Mouse (Mus musculus): ENCODE results near the gene Gpc5. TPM values are rescaled to one million over a fixed set of nuclear protein-coding genes. Genes with fewer than 3 reads are reported as not detected.
"Not testable (repeated sequence)": the region's sequence is repeated elsewhere in the genome, so short reads cannot be mapped to it uniquely, and the experiment has no call there.

Gpc5 gene
- 10 to 100 TPM; 37.8 to 38.6 TPM for total RNA-seq (2021)

DNA sequence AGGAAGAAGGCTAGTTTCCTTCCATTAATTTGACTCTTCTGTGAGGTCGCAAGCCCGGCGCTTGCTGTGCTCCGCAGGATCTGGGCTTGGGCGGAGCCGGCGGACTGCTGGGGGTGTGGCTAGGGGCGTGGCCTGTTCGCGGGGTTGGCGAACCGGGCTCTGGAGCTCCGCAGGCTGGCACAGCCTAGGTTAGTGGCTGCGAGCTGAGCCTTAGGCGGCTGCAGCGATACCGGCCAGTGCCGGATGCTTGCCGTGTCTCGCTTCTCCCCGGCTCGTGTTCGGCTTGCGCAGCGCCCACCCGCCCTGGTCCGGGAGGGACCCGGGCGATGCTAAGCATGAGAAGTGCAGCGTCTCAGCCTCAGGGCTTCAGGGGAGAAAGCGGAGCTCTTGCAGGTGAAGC lies at the start of gene Gpc5:
TSS of gene Gpc5 (plus strand) at position 135 of the 400 bp plus-strand sequence.
- DNase-seq: peak; percentile 90 to 91

DNA sequence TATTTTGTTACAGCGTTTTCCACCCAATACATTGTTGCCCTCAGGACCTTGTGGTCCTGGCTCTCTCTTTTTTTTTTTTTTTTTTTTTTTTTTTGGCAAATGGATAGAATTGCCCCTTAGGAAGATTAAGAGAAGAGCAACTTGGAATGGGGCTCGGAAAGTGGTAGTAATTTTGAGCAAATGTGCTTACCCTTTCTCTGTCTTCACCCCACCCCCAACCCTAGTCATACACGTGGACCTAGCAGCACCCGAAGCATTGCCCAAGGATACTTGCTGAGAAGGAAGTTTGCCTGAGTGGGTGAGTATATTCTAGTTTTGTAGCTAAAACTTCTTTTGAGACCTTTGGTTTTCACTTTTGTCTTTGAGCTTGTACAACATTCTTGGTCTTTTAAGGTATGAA lies 49.4 kb upstream of the Gpc5 start:
- no peak for DNase-seq

DNA sequence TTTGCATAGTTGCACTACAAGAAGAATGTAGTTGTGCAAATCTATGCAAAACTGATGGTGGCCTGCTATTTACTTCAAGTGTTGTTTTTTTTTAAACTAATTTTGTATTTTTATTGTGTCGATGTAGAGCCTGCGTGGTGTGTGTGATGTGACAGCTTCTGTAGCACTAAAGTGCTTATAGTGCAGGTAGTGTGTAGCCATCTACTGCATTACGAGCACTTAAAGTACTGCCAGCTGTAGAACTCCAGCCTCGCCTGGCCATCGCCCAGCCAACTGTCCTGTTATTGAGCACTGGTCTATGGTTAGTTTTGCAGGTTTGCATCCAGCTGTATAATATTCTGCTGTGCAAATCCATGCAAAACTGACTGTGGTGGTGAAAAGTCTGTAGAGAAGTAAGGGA lies 48.0 kb upstream of the Gpc5 start:
- no peak for DNase-seq

DNA sequence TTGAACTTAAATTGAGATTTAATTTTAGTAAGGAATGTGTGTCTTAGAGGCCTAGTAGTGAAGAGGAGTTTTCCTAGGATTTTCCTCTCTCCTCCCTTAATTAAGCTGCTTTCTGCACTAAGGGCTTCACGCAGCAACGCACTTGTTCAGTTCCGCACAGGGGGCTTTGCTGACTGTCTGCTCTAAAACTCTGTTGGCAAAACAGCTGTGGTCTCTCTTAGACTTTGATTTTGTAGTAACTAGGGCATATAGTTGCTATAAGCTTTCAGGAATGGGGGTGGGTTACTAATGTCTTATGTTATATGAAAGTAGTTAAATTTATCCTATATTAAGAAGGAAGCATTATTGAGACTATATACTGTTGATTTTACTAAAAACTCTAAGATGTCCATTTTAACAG lies 46.3 kb upstream of the Gpc5 start:
- no peak for DNase-seq

DNA sequence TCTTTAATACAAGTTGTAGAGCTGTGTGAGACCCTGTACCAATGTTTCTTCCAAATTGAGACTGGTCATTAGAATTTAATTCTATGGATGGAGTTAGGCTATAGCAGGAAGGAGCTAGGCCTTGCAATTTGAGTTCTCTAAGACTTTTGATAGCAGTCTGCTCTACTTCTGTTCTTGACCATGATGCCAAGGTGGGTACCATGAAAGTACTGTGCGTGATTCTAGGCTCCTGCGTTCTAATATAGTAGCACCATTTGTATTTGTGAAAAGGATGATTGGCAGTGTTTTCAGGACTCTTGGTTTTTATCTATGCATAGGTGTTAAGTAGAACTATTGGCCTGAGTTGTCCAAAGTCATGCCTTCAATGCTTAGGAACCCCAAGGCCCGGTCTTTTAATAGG lies 44.7 kb upstream of the Gpc5 start:
- no peak for DNase-seq

DNA sequence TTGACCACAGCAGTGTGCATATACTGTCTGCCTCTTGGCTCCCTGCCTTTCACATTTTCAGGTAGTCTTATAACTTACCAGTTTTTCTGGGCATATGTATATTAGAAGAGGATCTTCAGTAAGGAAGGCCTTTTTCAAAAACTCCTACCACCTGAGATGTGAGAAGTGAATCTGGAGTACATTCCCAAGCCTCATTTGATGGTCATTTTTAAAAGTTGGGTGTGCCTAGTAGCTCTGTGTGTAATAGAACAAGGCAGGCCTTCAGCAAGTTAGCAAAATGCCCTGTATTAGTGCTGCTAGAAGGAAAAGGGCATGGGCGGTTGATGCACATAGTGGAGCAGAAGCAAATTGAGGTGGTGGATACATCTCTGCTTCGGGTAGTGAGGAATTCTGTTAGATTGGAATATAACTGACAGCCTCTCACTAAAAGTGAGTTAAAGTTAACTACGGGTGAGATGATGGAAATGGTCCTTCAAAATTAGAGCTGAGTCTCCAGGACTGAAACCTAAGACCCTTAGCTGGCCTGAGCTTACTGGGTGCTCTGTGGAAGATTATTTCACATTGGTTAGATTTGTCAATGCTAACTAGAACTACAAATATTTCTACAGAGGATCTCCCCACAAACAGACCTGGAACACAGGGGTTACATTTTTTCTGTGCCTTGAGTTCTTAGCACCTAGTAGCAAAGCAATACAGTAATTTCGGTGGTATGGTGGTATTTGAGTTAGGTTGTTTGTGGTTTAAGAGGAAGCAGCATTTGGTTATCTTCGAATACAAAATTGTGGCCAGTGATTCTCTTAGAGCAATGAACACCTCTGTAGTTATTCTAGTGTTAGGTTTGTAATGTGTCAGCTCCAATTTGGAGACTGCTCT lies 43.8 kb upstream of the Gpc5 start:
- DNase-seq: no peak

DNA sequence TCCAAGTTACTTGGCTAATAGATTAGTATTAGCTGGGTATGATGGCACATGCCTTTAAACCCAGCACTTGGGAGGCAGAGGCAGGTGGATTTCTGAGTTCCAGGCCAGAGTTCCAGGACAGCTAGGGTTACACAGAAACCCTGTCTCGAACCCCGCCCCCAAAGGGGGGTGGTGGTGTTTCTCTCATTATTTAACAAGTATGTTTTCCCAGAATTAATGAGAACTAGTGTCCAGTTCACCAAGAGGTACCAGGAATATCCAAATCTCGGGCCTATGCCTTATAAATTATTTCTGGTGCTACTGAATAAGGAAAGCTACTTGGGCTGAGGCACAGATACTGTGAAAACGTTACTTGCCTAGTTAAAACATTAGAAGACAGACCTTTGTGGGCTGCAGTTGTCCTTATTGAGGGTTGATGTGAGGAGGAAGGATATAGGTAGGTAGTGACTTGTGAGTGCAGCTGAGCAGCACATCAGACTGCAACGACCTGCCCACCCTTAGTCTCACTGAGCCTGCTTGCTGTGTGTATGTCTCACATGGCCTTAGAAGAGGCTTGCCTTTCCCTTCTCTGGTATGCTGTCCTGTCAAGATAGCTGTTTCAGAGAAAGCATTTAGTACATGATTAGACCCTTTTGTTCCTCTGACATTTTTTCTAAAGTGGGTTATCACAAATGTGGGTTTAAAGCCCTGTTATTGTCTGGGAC lies 43.0 kb upstream of the Gpc5 start:
- no peak for DNase-seq

DNA sequence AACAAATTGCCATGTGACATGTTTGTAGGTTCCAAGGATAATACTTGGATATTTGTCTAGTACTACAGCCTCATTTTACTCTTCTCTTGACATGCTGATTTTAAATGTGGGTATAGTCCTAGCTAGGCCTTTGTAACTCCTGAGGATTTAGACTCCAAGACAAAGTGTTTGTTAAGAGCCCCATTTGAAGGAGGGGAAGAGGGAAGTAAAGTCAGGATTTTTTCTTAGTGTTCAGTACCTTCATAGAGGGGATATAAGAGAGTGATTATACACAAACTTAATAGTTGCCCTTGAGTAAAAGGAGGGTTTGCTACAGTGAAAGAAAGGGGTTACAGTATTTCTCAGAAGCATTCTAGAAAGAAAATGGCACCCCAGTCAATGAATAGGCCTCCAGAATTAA lies 42.2 kb upstream of the Gpc5 start:
- DNase-seq: no peak

DNA sequence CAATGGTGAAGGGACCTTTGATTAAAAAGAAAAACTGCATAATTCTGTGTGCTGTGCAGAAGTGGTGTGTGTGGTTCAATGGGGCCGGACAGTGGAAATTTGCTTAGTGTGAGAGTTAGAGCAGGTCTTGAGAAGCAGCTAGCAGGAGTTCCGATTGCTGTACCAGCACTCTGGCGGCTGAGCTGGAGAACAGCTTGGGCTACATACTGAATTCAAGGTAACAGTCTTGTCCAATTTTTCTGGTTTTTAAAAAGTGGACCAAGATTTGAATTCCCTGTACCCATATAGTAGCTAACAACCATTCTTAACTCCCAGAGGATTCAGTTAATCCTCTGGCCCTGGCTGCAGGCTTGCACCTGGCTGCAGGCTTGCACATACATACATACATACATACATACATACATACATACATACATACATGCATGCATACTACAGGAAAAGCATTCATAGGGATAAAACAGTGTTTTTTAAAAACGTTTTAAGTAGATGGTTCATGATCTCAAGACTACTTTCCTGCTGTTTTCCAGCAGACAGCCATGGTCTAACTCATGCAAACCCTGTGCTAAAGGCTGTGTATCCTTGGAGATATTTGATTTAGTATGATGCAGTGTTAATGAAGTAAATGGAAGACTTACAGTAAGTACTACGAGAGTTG lies 40.8 kb upstream of the Gpc5 start:
- no peak for DNase-seq

DNA sequence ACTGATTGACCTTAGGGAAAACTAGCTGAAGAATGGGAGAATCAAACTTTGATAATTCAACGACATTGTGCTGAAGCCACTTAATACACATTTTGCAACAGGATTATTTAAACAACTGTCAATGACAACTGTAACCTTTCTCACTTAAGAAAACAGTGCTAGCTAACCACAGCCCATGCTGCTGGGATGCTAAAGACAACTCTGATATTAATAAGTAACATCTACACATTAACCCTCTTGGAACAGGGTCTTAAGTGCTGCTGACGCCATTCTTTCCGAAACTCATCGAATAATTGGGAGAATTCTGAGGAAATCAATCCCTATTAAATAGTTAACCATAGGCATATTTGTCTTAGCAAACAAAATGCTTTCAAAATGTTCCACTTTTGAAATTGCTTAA lies 39.6 kb upstream of the Gpc5 start:
- no peak for DNase-seq

DNA sequence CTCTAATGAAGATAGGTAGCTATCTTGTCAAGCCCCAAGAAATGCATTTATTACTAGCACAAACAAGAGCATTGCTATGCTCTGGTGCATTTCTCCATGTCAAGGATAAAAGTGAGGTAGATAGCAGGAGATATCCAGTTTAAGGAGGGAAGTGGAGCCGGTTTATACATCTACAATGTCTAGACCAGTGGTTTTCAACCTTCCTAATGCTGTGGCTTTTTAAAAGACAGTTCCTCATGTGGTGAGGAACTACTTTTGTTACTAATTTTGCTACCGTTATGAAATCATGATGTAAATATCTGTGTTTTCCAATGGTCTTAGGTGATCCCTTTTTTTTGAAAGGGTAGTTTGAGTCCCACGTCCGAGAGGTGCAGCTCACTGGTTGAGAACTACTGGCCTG lies 37.8 kb upstream of the Gpc5 start:
- DNase-seq: no peak

DNA sequence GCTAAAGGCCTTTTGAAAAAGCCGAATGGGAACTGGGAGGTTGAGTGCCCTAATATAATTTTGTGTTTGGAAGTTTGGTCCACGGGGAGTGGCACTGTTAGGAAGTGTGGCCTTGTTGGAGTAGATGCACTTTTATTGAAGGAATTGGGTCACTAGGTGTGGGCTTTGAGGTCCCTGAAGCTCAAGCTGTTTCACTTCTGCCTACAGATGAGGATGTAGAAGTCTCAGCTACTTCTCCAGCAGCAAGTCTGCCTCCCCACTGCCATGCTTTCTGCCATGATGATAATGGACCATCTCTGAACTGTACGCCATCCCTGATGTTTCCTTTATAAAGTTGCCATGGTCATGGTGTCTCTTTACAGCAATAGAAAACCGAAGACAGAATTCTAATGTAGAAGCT lies 34.5 kb upstream of the Gpc5 start:
- DNase-seq: no peak

DNA sequence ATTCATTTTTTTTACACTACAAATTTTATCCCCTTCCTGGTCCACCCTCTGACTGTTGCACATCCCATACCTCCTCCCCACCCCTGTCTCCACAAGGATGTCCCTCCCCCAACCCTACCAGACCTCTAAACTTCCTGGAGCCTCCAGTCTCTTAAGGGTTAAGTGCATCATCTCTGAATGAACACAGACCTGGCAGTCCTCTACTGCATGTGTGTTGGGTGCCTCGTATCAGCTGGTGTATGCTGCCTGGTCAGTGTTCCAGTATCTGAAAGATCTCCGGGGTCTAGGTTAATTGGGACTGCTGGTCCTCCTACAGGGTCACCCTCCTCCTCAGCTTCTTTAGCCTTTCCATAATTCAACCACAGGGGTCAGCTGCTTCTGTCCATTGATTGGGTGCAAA lies 25.9 kb upstream of the Gpc5 start:
- not testable (repeated sequence) for DNase-seq

DNA sequence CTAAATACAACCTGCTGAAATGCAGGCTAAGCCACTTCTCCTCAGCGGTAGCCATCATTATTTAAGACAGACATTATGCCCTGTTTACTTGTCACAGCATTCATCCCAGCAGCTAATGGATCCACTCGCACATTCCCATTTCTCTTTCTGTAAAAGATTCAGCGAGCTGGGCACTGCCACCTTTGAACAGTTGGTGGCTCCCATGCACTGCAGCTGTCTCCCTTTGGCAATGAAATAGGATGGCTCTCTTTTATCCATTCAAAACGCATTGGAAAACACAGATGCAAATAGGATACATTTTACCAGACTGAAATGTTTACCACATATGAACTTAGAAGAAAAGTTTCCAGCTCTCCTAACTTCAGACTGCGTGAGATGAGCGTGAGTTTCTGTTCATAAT lies 21.5 kb upstream of the Gpc5 start:
- peak; percentile 59 to 60 for DNase-seq

DNA sequence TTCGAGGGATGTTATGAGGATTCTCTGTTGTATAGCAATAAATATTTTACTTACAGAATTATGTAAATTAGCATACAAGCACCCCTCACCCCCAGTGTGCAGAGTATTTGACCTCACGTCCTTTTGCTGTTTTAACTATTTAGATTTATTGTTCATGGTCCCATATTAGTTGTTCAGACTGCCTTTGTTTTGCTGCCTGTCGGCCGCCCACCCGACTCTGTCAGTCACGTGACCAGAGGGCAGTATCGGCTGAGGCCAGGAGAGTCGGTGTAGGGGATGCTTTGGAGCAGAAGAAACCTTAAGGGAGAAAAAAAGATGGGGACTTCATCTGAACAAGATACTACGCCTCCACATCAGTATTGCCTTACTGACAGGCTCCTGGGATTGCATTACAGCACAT lies 14.7 kb upstream of the Gpc5 start:
- no peak for DNase-seq

DNA sequence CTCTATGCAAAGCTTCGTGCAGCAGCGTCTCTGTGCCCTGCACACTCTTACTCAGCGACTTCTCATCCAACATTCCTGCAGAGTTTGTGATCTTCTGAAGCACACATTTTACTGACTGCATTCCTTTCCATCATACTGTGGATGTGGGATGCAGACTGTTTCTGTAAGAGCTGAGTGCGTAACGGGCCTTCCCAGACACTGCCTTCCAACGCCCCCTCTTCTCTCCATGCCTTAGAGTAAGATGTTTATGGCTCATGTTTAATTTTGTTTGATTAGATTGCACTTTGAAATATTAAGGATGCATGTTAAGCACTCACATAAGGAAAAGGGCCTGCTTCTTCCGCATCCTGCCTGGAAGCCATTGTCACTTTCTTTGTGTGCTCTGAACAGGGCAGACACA lies 14.0 kb upstream of the Gpc5 start:
- no peak for DNase-seq

DNA sequence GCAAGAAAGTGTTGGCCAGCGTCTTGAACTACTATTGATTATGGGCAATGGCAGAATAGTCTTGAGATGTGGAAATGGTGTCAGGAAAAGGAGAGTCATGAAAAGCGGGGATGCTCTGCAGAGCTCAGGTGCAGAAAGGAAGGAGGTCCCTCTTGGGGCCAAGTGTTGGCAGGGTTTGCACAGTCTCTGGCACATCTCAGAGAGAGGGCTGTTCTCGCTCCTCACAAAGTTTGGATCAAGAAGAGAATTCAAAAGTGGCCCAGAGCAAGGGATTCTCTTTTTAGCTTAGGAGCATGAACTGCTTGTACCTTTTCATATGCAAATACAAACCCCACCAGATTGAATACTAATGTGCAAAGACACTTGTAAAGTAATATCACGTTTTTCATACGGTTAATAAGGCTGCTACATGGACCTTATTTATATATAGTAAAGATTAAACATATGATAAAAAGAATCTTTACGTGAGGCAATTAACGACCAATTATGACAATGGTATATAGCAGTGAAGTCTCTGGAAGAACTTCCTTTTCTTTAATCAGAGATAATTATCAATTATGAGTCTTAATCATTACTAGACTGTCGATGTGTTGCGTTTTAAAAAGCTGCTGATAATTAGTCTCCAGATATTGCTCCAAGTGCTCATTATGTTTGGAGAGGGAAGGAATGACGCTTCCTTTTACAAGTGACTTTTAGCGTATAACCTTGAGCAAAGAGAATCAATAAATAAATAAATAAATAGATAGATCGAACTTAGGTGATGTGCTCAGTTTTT lies 10.1 kb upstream of the Gpc5 start:
- DNase-seq: peak in 1 of 2 experiments; percentile 11

DNA sequence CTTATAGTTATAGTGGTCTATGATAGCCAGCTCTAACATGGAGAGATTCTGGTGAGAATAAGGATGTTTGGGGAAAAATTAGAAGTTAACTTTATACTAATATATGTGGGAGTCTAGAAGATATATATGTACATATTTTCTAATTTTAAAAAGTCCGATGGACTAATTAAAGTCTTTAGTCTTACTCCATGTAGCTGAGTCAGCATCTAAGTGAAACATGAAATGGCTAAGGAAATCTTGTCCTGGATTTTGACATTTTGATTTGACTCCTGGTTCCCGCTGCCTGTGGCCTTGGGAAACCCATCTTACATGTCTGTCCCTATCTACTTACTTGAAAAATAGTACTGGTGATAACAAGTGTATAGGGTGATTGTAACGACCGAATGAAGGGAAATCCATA lies 1.5 kb upstream of the Gpc5 start:
- DNase-seq: no peak

DNA sequence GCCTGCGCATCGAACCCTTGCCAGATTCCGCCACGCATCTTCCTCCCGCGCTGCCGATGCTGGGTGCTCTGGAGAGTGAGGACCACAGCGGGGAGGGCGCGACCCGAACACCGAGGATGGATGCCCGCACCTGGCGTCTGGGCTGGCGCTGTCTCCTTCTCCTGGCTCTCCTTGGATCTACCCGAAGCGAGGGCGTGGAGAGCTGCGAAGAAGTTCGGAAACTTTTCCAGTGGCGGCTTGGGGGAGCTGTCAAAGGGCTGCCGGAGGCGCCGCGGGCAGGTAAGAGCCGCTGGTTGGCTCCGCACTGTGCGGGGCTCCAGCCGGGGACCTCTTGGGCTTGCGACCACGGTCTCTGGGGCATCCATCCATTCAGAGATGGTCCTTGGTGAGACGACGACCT lies 495 bp downstream of the Gpc5 start:
- DNase-seq: no peak

DNA sequence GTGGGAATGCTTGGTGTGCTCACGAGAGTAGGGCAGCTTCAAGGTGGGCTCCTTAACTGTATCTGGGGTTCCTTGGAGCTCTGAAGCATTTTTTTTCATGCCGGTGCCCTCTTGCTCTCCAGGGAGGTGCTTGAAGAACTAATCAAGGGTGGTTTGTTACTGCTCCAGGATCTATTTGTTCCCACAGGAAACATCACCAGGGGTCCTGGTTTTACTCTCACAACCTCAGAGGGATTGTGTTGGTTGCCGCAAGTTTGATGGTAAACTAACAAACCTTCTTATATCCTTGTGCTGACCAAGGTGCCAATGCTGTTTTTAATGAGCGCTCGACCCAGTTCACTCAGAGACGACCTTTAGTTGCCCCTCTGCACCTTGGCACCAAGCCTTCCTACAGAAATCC lies 937 bp downstream of the Gpc5 start:
- no peak for DNase-seq

DNA sequence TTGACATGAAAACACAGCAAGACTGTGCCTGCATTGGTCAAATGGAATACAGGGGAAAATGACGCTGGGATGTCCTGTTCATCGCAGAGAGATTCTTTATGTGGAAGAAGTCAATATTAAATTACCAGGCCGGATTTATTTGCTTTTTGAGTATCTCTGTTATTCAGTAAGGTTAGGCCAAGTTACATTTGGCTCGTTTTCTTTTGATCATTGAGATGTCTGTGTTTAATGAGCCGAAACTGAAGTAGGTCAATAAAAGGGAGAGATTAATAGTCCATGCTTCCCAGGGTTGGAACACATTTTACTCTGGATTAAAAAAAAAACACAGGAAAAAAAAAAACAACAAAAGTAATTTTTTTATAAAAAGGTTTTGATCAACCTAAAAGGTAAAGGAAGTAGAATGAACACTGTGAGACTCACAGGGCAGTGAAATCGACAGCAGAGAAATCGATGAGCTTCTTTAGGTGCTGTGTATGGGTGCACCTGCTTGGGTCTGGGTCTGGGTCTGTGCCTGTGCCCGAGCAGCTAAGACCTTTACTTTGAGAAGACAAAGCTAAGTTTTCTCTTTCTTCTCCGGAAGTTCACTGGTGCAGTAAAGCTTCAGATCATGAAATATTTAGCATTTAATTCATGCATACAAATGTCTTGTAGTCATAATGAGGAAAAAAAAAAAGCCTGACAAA lies 8.7 kb downstream of the Gpc5 start:
- no peak for DNase-seq

DNA sequence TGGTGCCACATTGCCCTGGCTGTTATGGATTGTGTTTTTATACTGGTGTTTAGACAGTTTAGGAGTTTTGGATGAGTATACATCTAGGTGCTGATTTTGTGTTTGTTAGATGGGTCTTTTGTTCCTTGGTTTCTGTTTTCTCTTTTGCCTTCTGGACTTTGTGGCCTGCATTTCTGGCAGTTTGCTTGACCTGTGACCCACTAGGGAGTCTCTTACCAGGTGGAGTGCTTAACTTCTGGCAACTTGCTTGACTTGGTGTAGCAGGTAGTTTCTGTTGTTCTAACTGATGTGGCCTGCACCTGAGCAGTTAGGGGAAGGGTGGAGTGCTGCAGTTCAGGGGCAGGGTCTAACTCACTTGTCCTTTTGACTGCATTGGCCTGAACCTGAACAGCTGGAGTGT lies 14.3 kb downstream of the Gpc5 start:
- DNase-seq: no peak

Measured in layer of hippocampus, postnatal 36 days (tissue).